Mouse (Mus musculus) intestine, embryonic 16.5 days (tissue): Measurements from ENCODE around the gene Tm9sf2. TPM values are rescaled to one million over a fixed set of nuclear protein-coding genes. Genes with fewer than 3 reads are reported as not detected.
"Not testable (repeated sequence)": the region's sequence is repeated elsewhere in the genome, so short reads cannot be mapped to it uniquely, and the experiment has no call there.

Experiments
- ATAC-seq: fragments of 200-750 bp; cut with Nextera tagmentation; 2 replicates; pipeline ENCODE4 v1.8.0; 2017; ENCODE audit warnings: moderate TSS enrichment, moderate library complexity
- H3K27ac ChIP-seq: fragments of 300-500 bp; sonication (generic); 2 replicates; pipeline ENCODE4 v1.5.1; 2014; ENCODE audit warnings: mild to moderate bottlenecking, low read length
- H3K27me3 ChIP-seq: fragments of 300-500 bp; sonication (generic); replicated peaks from 2 replicates; pipeline ENCODE4 v1.6.1; 2014; ENCODE audit warnings: low read length, control low read depth, mixed read lengths; ENCODE audit not compliant: control insufficient read depth, insufficient read depth
- H3K36me3 ChIP-seq: fragments of 300-500 bp; sonication (generic); 2 replicates; pipeline ENCODE4 v1.6.1; 2014; ENCODE audit warnings: low read length, control low read depth; ENCODE audit not compliant: control insufficient read depth, insufficient read depth
- H3K4me1 ChIP-seq: fragments of 300-500 bp; sonication (generic); 2 replicates; pipeline ENCODE4 v1.6.1; 2014; ENCODE audit warnings: low read length, control low read depth, mixed read lengths; ENCODE audit not compliant: control insufficient read depth, insufficient read depth
- H3K4me2 ChIP-seq: fragments of 300-500 bp; sonication (generic); 2 replicates; pipeline ENCODE4 v1.6.1; 2014; ENCODE audit warnings: low read depth, low read length, control low read depth
- H3K4me3 ChIP-seq: fragments of 300-500 bp; sonication (generic); 2 replicates; pipeline ENCODE4 v1.5.1; 2014; ENCODE audit warnings: mild to moderate bottlenecking, low read length
- H3K9ac ChIP-seq: fragments of 300-500 bp; sonication (generic); 2 replicates; pipeline ENCODE4 v1.6.1; 2014; ENCODE audit warnings: low read depth, low read length
- H3K9me3 ChIP-seq: fragments of 300-500 bp; sonication (generic); 2 replicates; pipeline ENCODE4 v1.6.1; 2016; ENCODE audit warnings: low read length, control low read depth; ENCODE audit not compliant: control insufficient read depth
- WGBS: fragments of 180-500 bp; shearing (Covaris S2); extraction: QIAGEN DNeasy Blood & Tissue Kit; methylation state at CpG from one replicate; pipeline ENCODE4 v1.1.7; 2014; 5-methylcytosine and 5-hydroxymethylcytosine counted together
- polyA plus RNA-seq: library from polyadenylated mRNA; unstranded; fragments of >200 nt; fragmentation: Nextera tagmentation; extraction: Ambion mirVana; gene quantifications from 2 replicates; pipeline ENCODE4 v1.2.1, GENCODE M21; 2015

Tm9sf2 gene
- 293 and 308 TPM in 2 replicates for polyA plus RNA-seq

DNA sequence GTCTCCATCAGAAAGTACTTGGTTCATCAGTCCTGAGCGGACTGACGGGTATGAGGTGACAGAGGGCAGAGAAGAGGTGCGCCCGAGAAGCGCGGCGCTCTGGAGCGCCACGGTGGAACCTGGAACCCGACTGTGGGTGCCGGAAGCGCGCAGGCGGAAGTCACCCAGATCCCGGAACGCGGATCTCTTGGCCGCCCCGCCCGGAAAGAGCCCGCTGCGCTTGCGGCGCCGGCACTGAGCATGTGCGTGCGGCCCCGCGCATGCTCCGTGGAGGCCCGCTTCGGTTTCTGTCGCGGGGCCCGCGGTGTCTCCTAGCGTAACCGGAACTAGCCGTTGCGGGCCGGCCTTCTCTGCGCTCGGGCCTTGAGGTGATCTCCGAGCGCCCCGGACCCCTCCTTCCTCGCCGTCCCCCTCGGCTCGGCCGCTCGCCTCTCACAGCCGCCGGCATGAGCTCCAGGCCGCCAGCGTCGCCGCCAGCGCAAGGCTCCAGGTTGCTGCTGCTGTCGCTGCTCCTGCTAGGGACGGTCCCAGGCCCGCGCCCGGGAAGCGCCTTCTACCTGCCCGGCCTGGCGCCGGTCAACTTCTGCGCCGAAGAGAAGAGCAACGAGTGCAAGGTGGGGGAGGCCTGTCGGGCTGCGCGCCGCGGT lies at the start of gene Tm9sf2:
Tm9sf2 (plus strand) TSS at position 217 of the 647 bp plus-strand sequence.
- Histone ChIP-seq H3K4me1 (peaks cover 21% of the 10 kb centered on the region), H3K36me3 (no peaks in the 10 kb centered on the region), H3K9me3 (no peaks in the 10 kb centered on the region), H3K4me2 (peak within 1 kb of the TSS; percentile 60), H3K9ac (peak within 1 kb of the TSS; percentile 100), H3K27ac (peak within 1 kb of the TSS; percentile 100), H3K4me3 (peak within 1 kb of the TSS; percentile 99), H3K27me3 (no peaks in the 10 kb centered on the region)
- 1% methylated on average over 56 of the region's 76 CpGs for WGBS
- ATAC-seq, result peak; percentile 90

DNA sequence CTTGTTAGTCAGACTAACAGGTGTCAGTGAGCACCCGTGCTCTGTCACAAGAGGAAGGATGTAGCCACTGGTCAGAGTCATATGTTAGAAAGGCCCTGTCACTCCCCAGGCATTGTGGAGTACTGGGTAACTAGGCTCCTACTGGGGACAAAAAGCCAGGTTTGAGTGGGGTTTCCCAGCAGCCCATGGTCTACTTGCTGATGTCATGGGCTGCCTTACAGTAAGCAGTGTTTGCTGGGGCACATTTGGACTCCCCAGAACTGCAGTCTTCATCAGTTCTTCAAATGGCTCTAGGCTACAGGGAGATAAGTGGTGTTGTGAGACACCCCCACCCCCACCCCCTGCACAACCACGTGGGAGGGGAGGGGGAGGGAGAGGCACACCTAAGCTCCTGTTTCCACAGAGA lies 48.9 kb upstream of the Tm9sf2 start:
- WGBS, result 31% methylated on average over 2 of the region's 2 CpGs
- no peak for ATAC-seq
- no peak overlapping the region for H3K9ac ChIP-seq

DNA sequence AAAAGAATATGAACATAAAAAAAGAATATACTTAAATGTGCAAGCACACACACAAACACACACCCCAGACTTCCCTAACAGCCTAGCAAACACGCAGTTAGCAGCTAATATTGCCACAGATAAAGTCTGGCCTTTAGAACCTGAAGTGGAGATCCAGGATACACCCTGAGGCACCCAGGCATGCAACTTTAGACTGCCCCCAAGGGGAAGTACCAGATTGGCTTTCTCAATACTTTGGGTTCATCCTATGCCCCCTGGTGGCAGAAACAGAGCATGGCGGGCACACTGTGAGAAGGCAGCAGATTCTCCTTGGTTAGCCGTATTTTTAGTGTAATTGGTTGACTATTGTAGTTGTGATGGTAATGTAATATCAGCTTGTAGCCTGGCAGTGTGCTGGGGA lies 46.2 kb upstream of the Tm9sf2 start:
- Histone ChIP-seq H3K36me3 (no peaks in the 10 kb centered on the region), H3K27ac (no peak overlapping the region), H3K4me2 (no peak overlapping the region), H3K9ac (no peak overlapping the region), H3K9me3 (no peaks in the 10 kb centered on the region), H3K27me3 (no peaks in the 10 kb centered on the region), H3K4me3 (no peak overlapping the region), H3K4me1 (no peaks in the 10 kb centered on the region)
- WGBS, result 5% methylated on average over 3 of the region's 3 CpGs
- ATAC-seq, result peak; percentile 86

More for the DNA sequence above, 48.9 kb upstream of the Tm9sf2 start:
- Histone ChIP-seq H3K27ac (no peak overlapping the region), H3K9me3 (no peaks in the 10 kb centered on the region), H3K36me3 (no peaks in the 10 kb centered on the region), H3K4me3 (no peak overlapping the region), H3K4me2 (no peak overlapping the region), H3K27me3 (no peaks in the 10 kb centered on the region), H3K4me1 (no peaks in the 10 kb centered on the region)

DNA sequence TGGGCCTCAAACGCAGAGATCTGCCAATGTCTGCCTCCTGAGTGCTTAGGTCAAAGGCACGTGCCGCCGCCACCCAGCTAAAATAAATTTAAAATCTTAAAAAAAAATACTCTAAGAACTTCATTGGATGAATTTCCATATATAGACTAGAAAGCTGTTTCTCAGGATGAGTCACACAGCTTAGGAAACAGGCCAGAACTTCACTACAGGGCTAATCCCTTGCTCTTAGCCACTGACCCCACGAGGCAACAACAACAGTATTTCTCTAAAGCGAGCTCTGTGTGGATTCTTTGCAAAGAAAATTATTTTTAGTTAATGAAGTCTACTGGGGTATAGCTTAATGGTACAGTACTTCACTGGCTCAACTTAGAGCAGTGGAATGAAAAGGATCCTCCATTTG lies 45.5 kb upstream of the Tm9sf2 start:
- no peak overlapping the region for H3K27ac ChIP-seq
- no peak overlapping the region for H3K4me3 ChIP-seq
- H3K9ac ChIP-seq, result no peak overlapping the region
- no peaks in the 10 kb centered on the region for H3K9me3 ChIP-seq
- no peak overlapping the region for H3K4me2 ChIP-seq
- H3K36me3 ChIP-seq, result no peaks in the 10 kb centered on the region
- no peak for ATAC-seq
- H3K4me1 ChIP-seq, result no peaks in the 10 kb centered on the region
- WGBS, result 77% methylated on average over 6 of the region's 6 CpGs
- no peaks in the 10 kb centered on the region for H3K27me3 ChIP-seq

DNA sequence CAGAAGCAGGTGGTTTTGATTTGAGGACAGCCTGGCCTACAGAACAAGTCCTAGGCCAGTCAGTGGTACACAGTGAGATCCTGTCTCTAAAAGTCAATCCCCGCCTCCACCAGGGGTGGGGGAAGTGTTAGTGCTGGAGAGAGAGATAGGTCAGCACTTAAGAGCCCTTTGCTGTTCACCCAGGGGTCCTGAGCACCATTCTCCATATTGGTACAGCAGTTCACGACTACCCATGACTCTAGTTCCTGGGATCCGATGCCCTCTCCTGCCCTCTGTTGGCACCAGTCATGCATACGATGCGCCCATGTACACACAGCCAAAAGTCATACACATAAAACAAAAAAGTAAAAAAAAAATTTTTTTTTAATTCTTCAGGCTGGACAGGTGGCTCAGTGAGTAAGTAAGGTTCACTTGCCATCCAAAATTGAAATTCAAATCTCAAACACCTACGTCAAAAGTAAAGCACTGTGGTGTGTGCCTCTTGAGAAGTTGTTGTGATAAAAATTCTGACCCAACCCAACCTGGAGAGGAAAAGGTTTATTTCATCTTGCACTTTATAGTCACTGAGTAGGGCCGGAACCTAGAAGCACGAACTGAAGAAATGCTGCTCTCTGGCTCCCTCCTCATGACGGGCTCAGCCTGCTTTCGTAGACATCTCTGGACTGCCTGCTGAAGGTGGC lies 44.3 kb upstream of the Tm9sf2 start:
- 85% methylated on average over 10 of the region's 10 CpGs for WGBS
- no peak overlapping the region for H3K4me3 ChIP-seq
- H3K9ac ChIP-seq, result no peak overlapping the region
- H3K27me3 ChIP-seq, result no peaks in the 10 kb centered on the region
- no peak overlapping the region for H3K4me2 ChIP-seq
- no peak overlapping the region for H3K27ac ChIP-seq
- no peaks in the 10 kb centered on the region for H3K4me1 ChIP-seq
- no peaks in the 10 kb centered on the region for H3K36me3 ChIP-seq
- ATAC-seq, result no peak
- H3K9me3 ChIP-seq, result no peaks in the 10 kb centered on the region

DNA sequence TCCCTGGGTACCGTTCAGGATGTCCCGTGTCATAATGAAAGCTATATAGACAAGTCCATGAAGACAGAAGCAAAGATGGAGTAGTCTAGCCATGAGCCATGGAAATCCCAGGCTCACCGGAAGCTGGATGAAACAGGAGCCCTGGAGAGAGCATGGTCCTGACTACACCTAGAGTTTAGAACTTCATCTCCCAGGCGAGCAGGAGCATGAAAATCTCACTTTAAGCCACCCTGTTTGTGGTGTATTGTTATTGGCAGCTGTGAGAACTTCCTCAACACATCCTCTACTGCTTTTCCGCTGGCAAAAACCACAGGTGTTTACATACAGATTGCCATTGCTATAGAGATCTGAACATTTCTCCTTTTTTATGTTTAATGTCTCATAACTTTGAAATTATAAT lies 43.2 kb upstream of the Tm9sf2 start:
- Histone ChIP-seq H3K27me3 (no peaks in the 10 kb centered on the region), H3K9ac (no peak overlapping the region), H3K4me3 (no peak overlapping the region), H3K9me3 (no peaks in the 10 kb centered on the region), H3K4me1 (peaks cover 3% of the 10 kb centered on the region), H3K36me3 (no peaks in the 10 kb centered on the region), H3K27ac (no peak overlapping the region), H3K4me2 (no peak overlapping the region)
- no peak for ATAC-seq
- 76% methylated on average over 5 of the region's 5 CpGs for WGBS

DNA sequence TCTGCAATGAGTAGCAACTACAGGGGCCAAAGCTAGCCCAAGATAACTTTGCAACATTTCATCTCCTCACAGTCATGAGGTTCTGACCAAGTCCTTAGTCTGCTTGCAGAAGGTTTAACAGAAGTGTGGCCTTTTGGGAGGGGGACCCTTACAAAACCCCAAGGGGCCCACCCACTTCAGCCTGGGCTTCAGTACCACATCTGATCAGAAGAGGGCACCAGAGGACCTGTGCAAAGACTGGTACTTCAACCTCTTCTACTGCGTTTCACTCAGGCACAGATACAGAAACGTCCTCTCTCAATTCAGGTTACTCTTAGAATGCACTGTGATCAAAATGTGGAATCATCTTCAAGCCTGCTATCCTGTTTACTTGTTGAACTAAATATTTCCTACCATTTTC lies 42.3 kb upstream of the Tm9sf2 start:
- peaks cover 9% of the 10 kb centered on the region for H3K4me1 ChIP-seq
- no peaks in the 10 kb centered on the region for H3K9me3 ChIP-seq
- 3% methylated on average over 2 of the region's 2 CpGs for WGBS
- no peak overlapping the region for H3K4me3 ChIP-seq
- H3K36me3 ChIP-seq, result no peaks in the 10 kb centered on the region
- no peak overlapping the region for H3K9ac ChIP-seq
- no peak overlapping the region for H3K27ac ChIP-seq
- no peak overlapping the region for H3K4me2 ChIP-seq
- no peaks in the 10 kb centered on the region for H3K27me3 ChIP-seq
- no peak for ATAC-seq

DNA sequence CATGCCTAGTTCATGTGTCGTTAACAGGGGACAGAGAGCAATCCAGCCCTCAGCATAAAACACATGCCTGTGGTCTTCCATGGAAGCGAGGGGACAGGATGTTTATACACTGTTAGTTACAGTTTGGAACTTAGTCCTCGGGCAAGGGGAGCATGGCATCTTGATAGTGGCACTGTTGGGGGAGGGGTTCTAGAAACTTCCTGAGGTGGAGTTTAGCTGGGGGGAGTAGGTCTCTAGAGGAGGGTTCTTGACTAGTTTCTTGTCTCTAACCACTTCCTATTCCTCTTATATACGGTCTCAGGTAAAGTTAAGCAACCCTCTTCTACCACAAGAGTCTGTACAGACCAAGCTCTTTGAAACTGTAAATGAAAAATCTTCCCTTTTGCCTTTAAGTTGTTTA lies 40.6 kb upstream of the Tm9sf2 start:
- no peak for ATAC-seq
- Histone ChIP-seq H3K4me1 (peaks cover 9% of the 10 kb centered on the region), H3K9me3 (no peaks in the 10 kb centered on the region), H3K4me3 (no peak overlapping the region), H3K36me3 (no peaks in the 10 kb centered on the region), H3K27me3 (no peaks in the 10 kb centered on the region), H3K27ac (no peak overlapping the region), H3K9ac (no peak overlapping the region), H3K4me2 (no peak overlapping the region)
- 51% methylated on average over 4 of the region's 4 CpGs for WGBS

DNA sequence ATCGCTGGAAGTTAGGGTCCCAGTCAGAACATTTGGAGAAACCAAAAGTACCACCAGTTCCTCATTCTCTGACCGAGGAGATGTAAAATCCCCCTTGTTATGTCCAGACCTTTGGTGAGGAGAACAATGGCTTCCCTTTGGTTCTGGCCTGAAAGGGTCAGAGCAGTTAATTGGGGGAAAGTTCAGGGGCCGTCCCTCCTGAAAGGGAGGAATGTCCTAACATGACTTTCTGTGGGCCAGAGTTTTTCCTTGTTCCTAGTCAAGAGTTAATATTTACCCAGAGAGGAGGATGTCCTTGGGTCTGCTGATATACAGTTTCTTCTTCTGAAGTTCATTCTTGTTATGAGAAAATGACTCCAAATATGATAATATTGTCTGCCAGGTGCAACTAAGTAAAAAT lies 38.8 kb upstream of the Tm9sf2 start:
- H3K4me2 ChIP-seq, ATAC-seq, H3K27ac ChIP-seq, H3K4me1 ChIP-seq, H3K4me3 ChIP-seq, H3K36me3 ChIP-seq, H3K9me3 ChIP-seq, H3K27me3 ChIP-seq, H3K9ac ChIP-seq: not testable (repeated sequence)
- 55% methylated on average over 3 of the region's 3 CpGs for WGBS
